Mouse (Mus musculus) MEL (cell line): Measurements from ENCODE around the gene Pde10a. TPM values are rescaled to one million over a fixed set of nuclear protein-coding genes. Genes with fewer than 3 reads are reported as not detected.

ENCODE experiments used
- DNase-seq: peaks from one replicate; pipeline ENCODE4 v3.0.0; 2011; ENCODE audit warnings: low read depth, low spot score
- H3K27ac ChIP-seq: 2 replicates; pipeline ENCODE4 v1.5.1; 2012; ENCODE audit warnings: low read depth, mild to moderate bottlenecking, control low read depth, low read length, moderate library complexity; ENCODE audit not compliant: control insufficient read depth
- H3K27me3 ChIP-seq, 2 experiments: fragments of 150-350 bp in 1 of 2; sonication (generic) in 1 of 2; 2 replicates each; pipeline ENCODE4 v1.6.1; 2012; ENCODE audit warnings: low read length in 2 of 2, mild to moderate bottlenecking in 2 of 2, improper control_type of control experiment in 1 of 2, moderate library complexity in 1 of 2; ENCODE audit not compliant: insufficient read depth in 2 of 2, control insufficient read depth in 1 of 2
- H3K36me3 ChIP-seq, 2 experiments: 2 replicates each; pipeline ENCODE4 v1.6.1; 2012 to 2014; ENCODE audit warnings: low read length in 2 of 2, improper control_type of control experiment in 1 of 2, inconsistent platforms in 1 of 2, mild to moderate bottlenecking in 1 of 2; ENCODE audit not compliant: insufficient read depth in 2 of 2, control insufficient read depth in 1 of 2
- H3K4me1 ChIP-seq, 2 experiments: fragments of 150-350 bp in 1 of 2; sonication (generic) in 1 of 2; 2 replicates each; pipeline ENCODE4 v1.6.1; 2012; ENCODE audit warnings: low read length in 2 of 2, improper control_type of control experiment in 1 of 2, mild to moderate bottlenecking in 1 of 2; ENCODE audit not compliant: insufficient read depth in 2 of 2, control insufficient read depth in 1 of 2
- H3K4me3 ChIP-seq, 2 experiments: fragments of 150-350 bp in 1 of 2; sonication (generic) in 1 of 2; 2 replicates each; pipeline ENCODE4 v1.5.1; 2012; ENCODE audit warnings: low read depth in 2 of 2, low read length in 2 of 2, mild to moderate bottlenecking in 2 of 2, moderate library complexity in 2 of 2, control low read depth in 1 of 2, improper control_type of control experiment in 1 of 2; ENCODE audit not compliant: control insufficient read depth in 1 of 2, insufficient read depth in 1 of 2
- H3K79me2 ChIP-seq: 2 replicates; pipeline ENCODE4 v1.6.1; 2012; ENCODE audit warnings: mild to moderate bottlenecking, low read length, moderate library complexity; ENCODE audit not compliant: control insufficient read depth, poor library complexity, insufficient read depth
- H3K9ac ChIP-seq: 2 replicates; pipeline ENCODE4 v1.6.1; 2012; ENCODE audit warnings: low read depth, mild to moderate bottlenecking, control low read depth, low read length, moderate library complexity; ENCODE audit not compliant: control insufficient read depth, poor library complexity, severe bottlenecking
- H3K9me3 ChIP-seq: fragments of 150-350 bp; sonication (generic); replicated peaks from 2 replicates; pipeline ENCODE4 v1.6.1; 2012; ENCODE audit warnings: mild to moderate bottlenecking, low read length, improper control_type of control experiment, moderate library complexity; ENCODE audit not compliant: insufficient read depth
- BHLHE40 ChIP-seq: IDR thresholded peaks from 2 replicates; pipeline ENCODE4 v1.6.1; 2012; ENCODE audit warnings: low read depth, mild to moderate bottlenecking, inconsistent platforms, low read length, improper control_type of control experiment, borderline replicate concordance
- CHD1 ChIP-seq: IDR thresholded peaks from 2 replicates; pipeline ENCODE4 v1.6.1; 2012; ENCODE audit warnings: low read depth, mild to moderate bottlenecking, inconsistent platforms, low read length, improper control_type of control experiment
- E2F4 ChIP-seq: IDR thresholded peaks from 2 replicates; pipeline ENCODE4 v1.6.1; 2011; ENCODE audit warnings: low read depth, low read length, improper control_type of control experiment, borderline replicate concordance
- EP300 ChIP-seq, 2 experiments: IDR thresholded peaks; 2 replicates each; pipeline ENCODE4 v1.6.1; 2011; ENCODE audit warnings: improper control_type of control experiment in 2 of 2, low read length in 2 of 2, low read depth in 1 of 2, mild to moderate bottlenecking in 1 of 2
- GABPA ChIP-seq: IDR thresholded peaks from 2 replicates; pipeline ENCODE4 v1.6.1; 2012; ENCODE audit warnings: low read depth, mild to moderate bottlenecking, inconsistent platforms, low read length, improper control_type of control experiment, moderate library complexity
- JUND ChIP-seq: IDR thresholded peaks from 2 replicates; pipeline ENCODE4 v1.6.1; 2011; ENCODE audit warnings: low read depth, mild to moderate bottlenecking, improper control_type of control experiment, low read length
- MEF2A ChIP-seq: IDR thresholded peaks from 2 replicates; pipeline ENCODE4 v1.6.1; 2014; ENCODE audit warnings: low read depth, mild to moderate bottlenecking, inconsistent platforms, low read length, improper control_type of control experiment; ENCODE audit not compliant: poor library complexity, insufficient replicate concordance, severe bottlenecking; ENCODE audit errors: extremely low read depth
- MXI1 ChIP-seq: IDR thresholded peaks from 2 replicates; pipeline ENCODE4 v1.6.1; 2011; ENCODE audit warnings: mild to moderate bottlenecking, low read depth, low read length, improper control_type of control experiment
- MYC ChIP-seq: IDR thresholded peaks from 2 replicates; pipeline ENCODE4 v1.6.1; 2011; ENCODE audit warnings: low read depth, mild to moderate bottlenecking, low read length, improper control_type of control experiment, moderate library complexity
- POLR2AphosphoS5 ChIP-seq: IDR thresholded peaks from 2 replicates; pipeline ENCODE4 v1.6.1; 2012; ENCODE audit warnings: low read depth, borderline replicate concordance, mild to moderate bottlenecking, inconsistent platforms, low read length, moderate library complexity, mixed read lengths
- RAD21 ChIP-seq: IDR thresholded peaks from 2 replicates; pipeline ENCODE4 v1.6.1; 2011; ENCODE audit warnings: mild to moderate bottlenecking, low read depth, low read length, improper control_type of control experiment
- SIN3A ChIP-seq: IDR thresholded peaks from 2 replicates; pipeline ENCODE4 v1.6.1; 2012; ENCODE audit warnings: low read length, improper control_type of control experiment, inconsistent platforms
- SMC3 ChIP-seq: IDR thresholded peaks from 2 replicates; pipeline ENCODE4 v1.6.1; 2011; ENCODE audit warnings: low read depth, low read length, improper control_type of control experiment
- TBP ChIP-seq: IDR thresholded peaks from 2 replicates; pipeline ENCODE4 v1.8.0; 2011; ENCODE audit warnings: low read depth, low read length, improper control_type of control experiment
- UBTF ChIP-seq: IDR thresholded peaks from 2 replicates; pipeline ENCODE4 v1.6.1; 2012; ENCODE audit warnings: low read depth, mild to moderate bottlenecking, inconsistent platforms, low read length, improper control_type of control experiment, moderate library complexity, borderline replicate concordance; ENCODE audit not compliant: insufficient read depth
- USF2 ChIP-seq, 2 experiments: IDR thresholded peaks; 2 replicates each; pipeline ENCODE4 v1.6.1; 2011 to 2012; ENCODE audit warnings: improper control_type of control experiment in 2 of 2, low read length in 2 of 2, borderline replicate concordance in 1 of 2, inconsistent platforms in 1 of 2, low read depth in 1 of 2, mild to moderate bottlenecking in 1 of 2; ENCODE audit not compliant: insufficient read depth in 1 of 2
- ZKSCAN1 ChIP-seq: IDR thresholded peaks from 2 replicates; pipeline ENCODE4 v1.6.1; 2012; ENCODE audit warnings: low read depth, mild to moderate bottlenecking, inconsistent platforms, low read length, improper control_type of control experiment, moderate library complexity
- polyA plus RNA-seq, 2 experiments: library from polyadenylated mRNA; stranded (reverse) in 1 of 2; unstranded in 1 of 2; fragments of >175 nt in 1 of 2; fragments of >200 nt in 1 of 2; gene quantifications; 2 replicates each; pipeline versions ENCODE4 v1.2.1 to v1.2.4; 2012; ENCODE audit warnings: low replicate concordance in 2 of 2, low read depth in 1 of 2; ENCODE audit not compliant: insufficient read length in 2 of 2, insufficient read depth in 1 of 2, missing spikeins in 1 of 2
- total RNA-seq: library from RNA; depleted of rRNA; stranded (reverse); fragments of 300-350 nt; gene quantifications from 2 replicates; pipeline ENCODE4 v1.2.3, GENCODE M21; 2012

Pde10a gene
- total and polyA plus RNA-seq, 3 experiments, result 3.1 to 6.9 TPM; not detected in 1

GRCm38 (mm10) chr17:8636691-8637090 is 111.5 kb downstream of the Pde10a start:
- Histone ChIP-seq H3K36me3 (no peaks in the 10 kb centered on the region), H3K4me1 (no peaks in the 10 kb centered on the region), H3K27me3 (peaks cover 0 to 2% of the 10 kb centered on the region in 2 experiments; a peak in 1 of 4 replicates), H3K4me3 (no peak overlapping the region), H3K27ac (no peak overlapping the region), H3K9me3 (no peaks in the 10 kb centered on the region), H3K79me2 (no peaks in the 10 kb centered on the region), H3K9ac (no peak overlapping the region)
- no peak for DNase-seq
- TF ChIP-seq USF2 (IDR thresholded peaks at IDR 0.05; ENCODE audit: borderline replicate concordance in 1 of 2, insufficient read depth in 1 of 2, low read depth in 1 of 2, low read length in 2 of 2) (no peak), BHLHE40 (no peak), ZKSCAN1 (no peak), MEF2A (no peak), RAD21 (no peak), EP300 (IDR thresholded peaks at IDR 0.05; ENCODE audit: low read depth in 1 of 2, low read length in 2 of 2) (no peak), GABPA (no peak), E2F4 (no peak), JUND (no peak), UBTF (no peak), CHD1 (no peak), MXI1 (no peak), TBP (no peak), SIN3A (no peak), POLR2AphosphoS5 (no peak)

GRCm38 (mm10) chr17:8637181-8637580 is 112.0 kb downstream of the Pde10a start:
- no peaks in the 10 kb centered on the region for H3K4me1 ChIP-seq
- H3K36me3 ChIP-seq, result no peaks in the 10 kb centered on the region
- TF ChIP-seq MYC (no peak), SMC3 (peak; percentile 31; the same call in 1 of the 2 replicates)
- H3K9me3 ChIP-seq, result no peaks in the 10 kb centered on the region
- H3K9ac ChIP-seq, result no peak overlapping the region
- H3K27me3 ChIP-seq, result peaks cover 0 to 2% of the 10 kb centered on the region in 2 experiments; a peak in 1 of 4 replicates
- H3K27ac ChIP-seq, result no peak overlapping the region
- no peaks in the 10 kb centered on the region for H3K79me2 ChIP-seq
- no peak for DNase-seq
- no peak overlapping the region for H3K4me3 ChIP-seq
